Mouse (Mus musculus) olfactory bulb, adult 2 months (tissue): ENCODE results near the gene Fcrl1. TPM values are rescaled to one million over a fixed set of nuclear protein-coding genes. Genes with fewer than 3 reads are reported as not detected.
"Not testable (repeated sequence)": the region's sequence is repeated elsewhere in the genome, so short reads cannot be mapped to it uniquely, and the experiment has no call there.

Experiments used
- H3K27ac ChIP-seq: fragments of 200-500 bp; 2 replicates; pipeline ENCODE4 v1.5.1; 2012; ENCODE audit warnings: low read depth, low read length; ENCODE audit not compliant: insufficient read depth
- H3K4me1 ChIP-seq: fragments of 200-500 bp; 2 replicates; pipeline ENCODE4 v1.6.1; 2012; ENCODE audit warnings: low read length; ENCODE audit not compliant: control insufficient read depth, insufficient read depth
- H3K4me3 ChIP-seq: fragments of 200-500 bp; 2 replicates; pipeline ENCODE4 v1.5.1; 2012; ENCODE audit warnings: mild to moderate bottlenecking, low read depth, low read length, moderate library complexity; ENCODE audit not compliant: insufficient read depth
- CTCF ChIP-seq: fragments of 200-500 bp; IDR thresholded peaks from 2 replicates; pipeline ENCODE4 v1.5.1; 2012; ENCODE audit warnings: low read depth, mild to moderate bottlenecking, low read length, moderate library complexity; ENCODE audit not compliant: insufficient read depth
- POLR2A ChIP-seq: fragments of 200-500 bp; IDR thresholded peaks from 2 replicates; pipeline ENCODE4 v1.6.1; 2012; ENCODE audit warnings: mild to moderate bottlenecking, low read depth, low read length, moderate library complexity; ENCODE audit not compliant: insufficient read depth
- WGBS: fragments of 180-500 bp; shearing (Covaris S2); methylation state at CpG from one replicate; pipeline ENCODE4 v1.1.7; 2018; 5-methylcytosine and 5-hydroxymethylcytosine counted together
- polyA plus RNA-seq: library from polyadenylated mRNA; stranded (reverse); fragments of >200 nt; gene quantifications from 2 replicates; pipeline ENCODE4 v1.2.4, GENCODE M21; 2012; ENCODE audit warnings: low replicate concordance; ENCODE audit not compliant: missing spikeins, insufficient read depth, insufficient read length

Gene Fcrl1
- polyA plus RNA-seq: not detected in 2 replicates

DNA sequence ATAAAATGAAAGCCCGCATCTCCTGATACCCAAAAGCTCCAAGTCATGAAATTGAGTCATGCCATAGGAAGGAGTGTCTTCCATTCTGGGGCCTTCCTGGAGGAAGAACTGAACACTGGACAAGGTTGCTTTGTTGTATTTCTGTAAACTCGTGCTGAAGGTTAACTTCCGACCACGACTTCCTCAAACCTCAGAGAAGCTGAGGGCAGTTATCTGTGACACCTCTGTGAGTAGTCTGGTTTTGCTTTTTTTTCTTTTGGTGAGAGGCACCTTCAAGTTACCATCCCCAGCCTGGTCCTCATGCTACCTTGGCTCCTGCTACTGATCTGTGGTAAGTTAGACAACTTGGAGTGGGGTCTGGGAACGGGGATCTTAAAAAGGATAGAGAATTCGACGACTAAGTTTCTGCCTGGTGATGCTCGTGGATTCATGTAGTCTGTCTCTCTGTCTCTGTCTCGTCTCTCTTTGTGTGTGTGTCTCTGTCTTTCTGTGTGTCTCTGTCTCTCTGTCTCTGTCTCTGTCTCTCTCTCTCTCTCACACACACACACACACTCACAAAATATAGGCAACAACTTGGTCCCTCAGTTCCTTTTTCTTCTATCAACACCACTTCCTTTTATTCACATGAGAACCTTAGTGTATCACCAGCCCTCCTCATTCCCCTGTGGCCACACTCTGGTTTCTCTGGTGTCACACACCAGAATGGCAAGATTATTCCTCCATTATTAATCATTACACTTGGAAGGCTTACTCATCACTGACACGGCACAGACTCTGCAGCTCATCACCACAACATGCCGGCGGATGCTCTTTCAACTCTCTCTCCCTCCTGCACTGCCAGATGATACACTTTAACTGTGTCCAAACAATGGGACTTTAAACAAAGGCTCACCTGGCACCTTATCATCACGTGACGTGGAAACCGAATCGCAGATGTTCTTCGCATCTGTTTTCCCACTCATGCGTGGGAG is at the start of gene Fcrl1:
Fcrl1 (plus strand) TSS at position 193 of the 971 bp plus-strand sequence.
- no peak within 1 kb of the TSS for H3K4me3 ChIP-seq
- no peak within 1 kb of the TSS for H3K27ac ChIP-seq
- TF ChIP-seq CTCF: no peak
- TF ChIP-seq POLR2A: no peak
- WGBS: 88% methylated on average over 18 of the region's 18 CpGs
- H3K4me1 ChIP-seq: no peaks in the 10 kb centered on the region

DNA sequence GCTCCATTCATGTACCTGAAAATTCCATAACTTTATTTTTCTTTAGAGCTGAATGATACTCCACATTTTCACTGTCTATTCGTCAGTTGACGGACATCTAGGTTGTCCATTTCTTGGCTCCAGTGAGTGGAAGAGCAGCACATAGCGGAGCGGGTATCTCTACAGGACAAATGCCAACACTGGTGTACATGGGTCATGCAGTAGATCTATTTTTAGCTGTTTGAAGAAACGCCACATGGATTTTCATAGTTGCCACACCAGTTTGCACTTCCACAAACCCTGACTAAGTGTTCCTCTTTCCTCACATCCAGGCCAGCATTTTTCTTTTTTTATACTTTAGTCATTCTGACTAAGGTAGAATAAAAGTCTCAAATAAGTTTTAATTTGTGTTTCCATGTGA is 38.3 kb upstream of the Fcrl1 start:
- no peak overlapping the region for H3K27ac ChIP-seq
- TF ChIP-seq POLR2A (no peak), CTCF (no peak)
- H3K4me3 ChIP-seq: no peak overlapping the region
- no peaks in the 10 kb centered on the region for H3K4me1 ChIP-seq
- WGBS: 94% methylated on average over 5 of the region's 5 CpGs

DNA sequence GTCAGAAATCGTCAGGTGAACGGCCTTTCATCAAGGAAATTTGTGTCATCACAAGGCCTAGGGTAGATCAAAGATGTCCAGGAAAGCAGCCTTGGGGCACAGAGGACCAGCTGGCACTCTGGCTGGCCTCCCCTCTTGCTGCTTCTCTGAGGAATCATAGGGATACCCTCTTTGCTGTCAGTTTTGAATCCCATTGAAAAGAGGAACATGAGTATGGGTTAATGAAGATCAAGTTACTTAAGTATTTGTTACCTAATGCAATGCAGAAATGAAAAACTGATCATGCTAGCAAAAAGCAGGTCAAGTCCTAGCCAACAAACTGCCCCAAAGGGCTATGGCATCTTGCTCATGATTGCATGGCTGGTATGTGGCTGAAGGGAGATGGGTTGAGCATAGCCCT is 25.2 kb upstream of the Fcrl1 start:
- not testable (repeated sequence) for H3K27ac ChIP-seq, H3K4me1 ChIP-seq, H3K4me3 ChIP-seq
- WGBS: 82% methylated on average over 2 of the region's 2 CpGs

DNA sequence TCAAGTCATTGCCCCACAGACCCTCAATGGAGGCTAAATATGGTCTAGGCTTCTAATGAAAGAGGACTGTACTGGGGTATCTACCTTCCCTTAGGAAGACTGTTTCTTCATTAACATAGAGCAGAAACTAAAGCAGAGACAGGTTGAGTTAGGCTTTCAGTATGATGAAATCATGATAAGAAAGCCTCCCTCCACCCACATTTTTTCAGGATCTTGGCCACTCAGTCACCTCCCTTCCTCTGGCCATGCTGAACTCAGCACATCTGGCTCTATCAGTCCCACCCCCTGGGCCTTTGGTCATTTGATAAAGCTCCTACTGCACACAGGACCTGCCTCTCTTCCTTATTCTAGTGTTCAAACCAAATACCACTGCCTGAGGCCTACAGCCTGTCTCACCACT is 18.6 kb upstream of the Fcrl1 start, which contains the start of gene Cd5l:
Cd5l (plus strand) TSS at position 301 of the 400 bp plus-strand sequence.
- no peak for TF ChIP-seq POLR2A
- no peak for TF ChIP-seq CTCF
- Histone ChIP-seq H3K27ac (no peak within 1 kb of the TSS), H3K4me3 (no peak within 1 kb of the TSS), H3K4me1 (no peaks in the 10 kb centered on the region)

DNA sequence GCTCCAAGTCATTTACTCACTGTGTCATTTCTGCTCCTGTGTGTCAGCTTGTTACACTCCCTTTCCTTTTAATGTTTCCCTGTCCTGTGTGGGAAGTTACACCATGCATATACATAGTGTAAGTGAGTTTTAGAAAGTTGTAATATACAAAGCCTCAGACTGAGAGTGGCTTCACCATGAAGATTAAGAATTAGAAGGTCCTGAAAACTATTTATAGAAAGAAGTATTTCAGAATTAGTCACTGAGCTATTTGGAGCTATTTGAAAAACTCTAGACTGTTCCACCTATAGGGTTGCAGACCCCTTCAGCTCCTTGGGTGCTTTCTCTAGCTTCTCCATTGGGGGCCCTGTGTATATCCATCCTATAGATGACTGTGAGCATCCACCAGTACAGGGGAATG is 17.0 kb upstream of the Fcrl1 start:
- Histone ChIP-seq H3K4me3 (no peak overlapping the region), H3K27ac (no peak overlapping the region), H3K4me1 (no peaks in the 10 kb centered on the region)
- no peak for TF ChIP-seq POLR2A

DNA sequence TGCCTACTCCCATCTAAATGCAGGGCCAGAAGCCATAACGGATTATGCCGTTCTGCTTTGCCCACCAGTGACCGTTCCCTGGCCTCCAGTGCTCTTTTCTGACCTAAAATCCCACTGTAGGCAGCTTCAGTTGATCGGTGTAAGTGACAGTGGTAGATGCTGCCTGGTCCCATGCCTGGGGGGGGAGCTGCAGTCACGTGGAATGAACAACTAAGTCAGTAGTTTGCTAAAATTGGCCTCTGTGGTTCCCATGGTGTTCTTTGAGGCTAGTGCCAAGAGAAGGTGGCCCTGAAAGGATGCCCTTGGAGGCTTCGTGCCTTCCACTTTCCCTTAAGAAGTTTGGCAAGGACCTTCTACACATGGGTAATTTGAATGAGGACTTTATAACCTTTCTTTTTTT is 15.7 kb upstream of the Fcrl1 start:
- no peak overlapping the region for H3K4me3 ChIP-seq
- H3K4me1 ChIP-seq: no peaks in the 10 kb centered on the region
- no peak overlapping the region for H3K27ac ChIP-seq
- WGBS: 68% methylated on average over 6 of the region's 6 CpGs
- TF ChIP-seq CTCF (no peak), POLR2A (no peak)

DNA sequence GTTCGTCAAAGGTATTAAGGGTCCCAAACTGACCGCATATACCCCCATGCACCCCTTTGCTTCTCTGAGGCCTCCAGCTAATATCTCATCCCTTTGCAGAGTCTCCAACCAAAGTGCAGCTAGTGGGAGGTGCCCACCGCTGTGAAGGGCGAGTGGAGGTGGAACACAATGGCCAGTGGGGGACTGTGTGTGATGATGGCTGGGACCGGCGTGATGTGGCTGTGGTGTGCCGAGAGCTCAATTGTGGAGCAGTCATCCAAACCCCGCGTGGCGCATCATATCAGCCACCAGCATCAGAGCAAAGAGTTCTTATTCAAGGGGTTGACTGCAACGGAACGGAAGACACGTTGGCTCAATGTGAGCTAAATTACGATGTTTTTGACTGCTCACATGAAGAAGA is 10.5 kb upstream of the Fcrl1 start:
- 94% methylated on average over 14 of the region's 14 CpGs for WGBS
- no peak overlapping the region for H3K27ac ChIP-seq
- H3K4me1 ChIP-seq: no peaks in the 10 kb centered on the region
- no peak for TF ChIP-seq CTCF
- TF ChIP-seq POLR2A: no peak
- no peak overlapping the region for H3K4me3 ChIP-seq

DNA sequence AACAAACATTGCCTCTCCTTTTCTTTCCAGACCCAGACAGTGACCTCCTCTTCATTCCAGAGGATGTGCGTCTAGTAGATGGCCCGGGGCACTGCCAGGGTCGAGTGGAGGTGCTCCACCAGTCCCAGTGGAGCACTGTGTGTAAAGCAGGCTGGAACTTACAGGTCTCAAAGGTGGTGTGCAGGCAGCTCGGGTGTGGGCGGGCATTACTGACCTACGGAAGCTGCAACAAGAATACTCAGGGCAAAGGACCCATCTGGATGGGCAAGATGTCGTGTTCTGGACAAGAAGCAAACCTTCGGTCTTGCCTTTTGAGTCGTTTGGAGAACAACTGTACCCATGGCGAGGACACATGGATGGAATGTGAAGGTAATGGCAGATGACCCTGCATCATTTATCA is 8.7 kb upstream of the Fcrl1 start:
- Histone ChIP-seq H3K4me1 (no peaks in the 10 kb centered on the region), H3K27ac (no peak overlapping the region), H3K4me3 (no peak overlapping the region)
- 90% methylated on average over 10 of the region's 10 CpGs for WGBS
- TF ChIP-seq POLR2A: no peak
- TF ChIP-seq CTCF: no peak

DNA sequence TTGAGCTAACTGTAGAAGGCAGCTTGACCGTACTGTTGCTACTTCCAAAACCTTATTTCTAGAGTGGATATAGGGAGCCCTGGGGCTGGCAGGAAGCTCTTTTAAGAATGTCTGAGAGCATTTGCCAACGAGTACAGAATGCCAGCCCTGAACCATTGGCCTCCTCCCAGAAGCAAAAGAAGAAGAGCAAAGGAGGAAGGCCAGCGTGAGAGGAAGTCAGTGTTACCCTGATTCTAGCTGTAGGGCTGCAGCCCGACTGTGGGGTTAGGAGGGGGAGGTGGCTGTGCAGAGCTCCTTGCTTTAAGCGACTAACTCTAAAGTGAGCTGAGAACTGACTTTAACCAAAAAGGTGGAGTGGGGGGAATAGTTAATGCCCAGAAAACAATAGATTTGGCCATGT is 7.0 kb upstream of the Fcrl1 start:
- no peak for TF ChIP-seq CTCF
- TF ChIP-seq POLR2A: no peak
- WGBS: 66% methylated on average over 5 of the region's 5 CpGs
- Histone ChIP-seq H3K27ac (no peak overlapping the region), H3K4me1 (no peaks in the 10 kb centered on the region), H3K4me3 (no peak overlapping the region)

DNA sequence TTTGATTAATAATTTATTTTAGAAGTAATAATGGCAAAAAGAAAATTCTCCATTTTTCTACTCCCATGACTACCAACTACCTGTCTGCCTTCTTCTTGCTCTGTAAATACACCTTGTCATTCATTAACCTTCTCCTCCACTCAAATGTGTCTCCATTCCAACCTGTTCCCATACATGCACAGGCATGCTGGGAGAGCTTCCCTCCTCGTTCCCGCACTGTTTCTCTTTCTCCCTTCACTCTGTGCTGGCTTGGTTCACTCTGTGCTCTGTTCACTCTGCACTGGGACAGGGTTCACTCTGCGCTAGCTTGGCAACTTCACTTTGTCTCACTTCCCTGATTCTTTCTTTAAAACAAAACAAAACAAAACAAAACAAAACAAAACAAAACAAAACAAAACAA is 1.0 kb downstream of the Fcrl1 start:
- 69% methylated on average over 3 of the region's 3 CpGs for WGBS
- H3K4me3 ChIP-seq: no peak overlapping the region
- no peaks in the 10 kb centered on the region for H3K4me1 ChIP-seq
- H3K27ac ChIP-seq: no peak overlapping the region
- TF ChIP-seq POLR2A (no peak), CTCF (no peak)
